Mouse (Mus musculus) myocyte (in vitro differentiated cells): ENCODE results near the gene Cyp2g1.

Experiments
- CEBPB ChIP-seq: IDR thresholded peaks from 2 replicates; pipeline ENCODE4 v1.6.1; 2011; ENCODE audit warnings: mild to moderate bottlenecking, moderate library complexity; ENCODE audit not compliant: poor library complexity, insufficient read depth, severe bottlenecking
- E2F4 ChIP-seq: IDR thresholded peaks from one replicate; pipeline ENCODE4 v1.6.1; 2011; ENCODE audit warnings: mild to moderate bottlenecking, control low read depth, moderate library complexity; ENCODE audit not compliant: insufficient read depth
- MYOD1 ChIP-seq, 3 experiments: IDR thresholded peaks; one replicate each; pipeline ENCODE4 v1.6.1; 2011; ENCODE audit warnings: control low read depth in 2 of 3, low read depth in 2 of 3, mild to moderate bottlenecking in 2 of 3, moderate library complexity in 1 of 3; ENCODE audit not compliant: insufficient read length in 2 of 3, control insufficient read depth in 1 of 3
- POLR2A ChIP-seq: IDR thresholded peaks from one replicate; pipeline ENCODE4 v1.6.1; 2011; ENCODE audit warnings: low read depth, mild to moderate bottlenecking, control low read depth, moderate library complexity; ENCODE audit not compliant: insufficient read length
- POLR2AphosphoS2 ChIP-seq: IDR thresholded peaks from one replicate; pipeline ENCODE4 v1.6.1; 2011; ENCODE audit warnings: low read depth, control low read depth; ENCODE audit not compliant: insufficient read length
- REST ChIP-seq: IDR thresholded peaks from one replicate; pipeline ENCODE4 v1.6.1; 2011; ENCODE audit warnings: mild to moderate bottlenecking, control low read depth, moderate library complexity; ENCODE audit not compliant: insufficient read depth, insufficient read length
- TCF3 ChIP-seq: IDR thresholded peaks from one replicate; pipeline ENCODE4 v1.6.1; 2011; ENCODE audit warnings: low read depth, control low read depth; ENCODE audit not compliant: insufficient read length
- USF1 ChIP-seq: IDR thresholded peaks from one replicate; pipeline ENCODE4 v1.6.1; 2011; ENCODE audit warnings: low read depth, mild to moderate bottlenecking, control low read depth, moderate library complexity

GRCm38 (mm10) chr7:26775866-26776265 lies 32.8 kb upstream of the Cyp2g1 start:
- TF ChIP-seq POLR2A (no peak), POLR2AphosphoS2 (no peak), E2F4 (no peak), REST (no peak), USF1 (no peak), MYOD1 (IDR thresholded peaks at IDR 0.05; ENCODE audit: control insufficient read depth in 1 of 3, insufficient read length in 2 of 3, low read depth in 2 of 3) (no peak), CEBPB (no peak), TCF3 (no peak)
